Mouse (Mus musculus) cortical plate, adult 2 months (tissue): Measurements from ENCODE around the gene Pttg1.

Experiments used
- CTCF ChIP-seq: fragments of 200-500 bp; IDR thresholded peaks from 2 replicates; pipeline ENCODE4 v1.5.1; 2011; ENCODE audit warnings: mild to moderate bottlenecking, control low read depth, low read length; ENCODE audit not compliant: insufficient read depth; ENCODE audit errors: extremely low read depth
- POLR2A ChIP-seq: fragments of 200-500 bp; IDR thresholded peaks from 2 replicates; pipeline ENCODE4 v1.6.1; 2011; ENCODE audit warnings: mild to moderate bottlenecking, low read length, control low read depth; ENCODE audit not compliant: insufficient read depth; ENCODE audit errors: extremely low read depth

DNA sequence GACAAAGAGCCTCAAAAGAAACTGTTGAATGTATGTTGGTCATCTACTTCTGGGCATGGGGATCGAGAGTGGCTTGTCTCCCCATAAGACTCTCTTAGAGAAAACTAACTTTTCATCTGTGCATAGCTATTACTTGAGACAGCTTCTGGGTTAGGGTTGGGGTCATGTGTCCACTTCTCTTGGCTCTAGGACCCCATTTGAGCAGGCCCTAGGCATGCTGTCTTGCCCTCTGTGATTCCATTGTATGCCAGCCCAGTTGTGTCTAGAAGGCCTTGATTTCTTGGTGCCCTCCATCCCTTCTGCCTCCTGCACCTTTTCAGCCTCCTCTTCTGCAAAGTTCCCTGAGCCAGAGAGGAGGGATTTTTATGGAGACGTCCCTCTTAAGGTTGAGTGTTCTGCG, 54.2 kb downstream of the Pttg1 start:
- no peak for TF ChIP-seq POLR2A
- TF ChIP-seq CTCF = no peak
